Mouse (Mus musculus): ENCODE measurements around the gene Dmbt1. TPM values are rescaled to one million over a fixed set of nuclear protein-coding genes. Genes with fewer than 3 reads are reported as not detected.
"Not testable (repeated sequence)": the region's sequence is repeated elsewhere in the genome, so short reads cannot be mapped to it uniquely, and the experiment has no call there.

The Dmbt1 gene
- total RNA-seq (2015; ENCODE audit: low replicate concordance) = not detected in 2 replicates
- not detected in 2 replicates for total RNA-seq (2017; ENCODE audit: low replicate concordance)

GRCm38 (mm10) chr7:131031755-131032154 is at the start of gene Dmbt1:
Gene Dmbt1 (plus strand): TSS chr7:131032053.
- ATAC-seq (replicated peaks; ENCODE audit: low FRiP score, poor library complexity, severe bottlenecking) = no peak

GRCm38 (mm10) chr7:130982371-130982770 is 49.5 kb upstream of the Dmbt1 start:
- no peak for ATAC-seq (replicated peaks; ENCODE audit: low FRiP score, poor library complexity, severe bottlenecking)

GRCm38 (mm10) chr7:130982881-130983280 is 49.0 kb upstream of the Dmbt1 start:
- ATAC-seq (replicated peaks; ENCODE audit: low FRiP score, poor library complexity, severe bottlenecking) = no peak

GRCm38 (mm10) chr7:130984294-130984693 is 47.6 kb upstream of the Dmbt1 start:
- no peak for ATAC-seq (replicated peaks; ENCODE audit: low FRiP score, poor library complexity, severe bottlenecking)

- ATAC-seq (replicated peaks; ENCODE audit: low FRiP score, poor library complexity, severe bottlenecking) = no peak
Observed at GRCm38 (mm10) chr7:130985193-130985592, 46.7 kb upstream of the Dmbt1 start.

GRCm38 (mm10) chr7:130985716-130986115 is 46.1 kb upstream of the Dmbt1 start:
- no peak for ATAC-seq (replicated peaks; ENCODE audit: low FRiP score, poor library complexity, severe bottlenecking)

- ATAC-seq (replicated peaks; ENCODE audit: low FRiP score, poor library complexity, severe bottlenecking) = no peak
Observed at GRCm38 (mm10) chr7:130988146-130988545, 43.7 kb upstream of the Dmbt1 start.

- ATAC-seq (replicated peaks; ENCODE audit: low FRiP score, poor library complexity, severe bottlenecking) = no peak
Observed at GRCm38 (mm10) chr7:130989371-130989770, 42.5 kb upstream of the Dmbt1 start.

- no peak for ATAC-seq (replicated peaks; ENCODE audit: low FRiP score, poor library complexity, severe bottlenecking)
Observed at GRCm38 (mm10) chr7:130991174-130991789, 40.6 kb upstream of the Dmbt1 start.

GRCm38 (mm10) chr7:130993907-130994306 is 37.9 kb upstream of the Dmbt1 start:
- no peak for ATAC-seq (replicated peaks; ENCODE audit: low FRiP score, poor library complexity, severe bottlenecking)

GRCm38 (mm10) chr7:131001976-131002726 is 29.7 kb upstream of the Dmbt1 start:
- ATAC-seq (replicated peaks; ENCODE audit: low FRiP score, poor library complexity, severe bottlenecking) = no peak

GRCm38 (mm10) chr7:131004071-131004470 is 27.8 kb upstream of the Dmbt1 start:
- no peak for ATAC-seq (replicated peaks; ENCODE audit: low FRiP score, poor library complexity, severe bottlenecking)

- no peak for ATAC-seq (replicated peaks; ENCODE audit: low FRiP score, poor library complexity, severe bottlenecking)
Observed at GRCm38 (mm10) chr7:131007221-131007620, 24.6 kb upstream of the Dmbt1 start.

GRCm38 (mm10) chr7:131009178-131009577 is 22.7 kb upstream of the Dmbt1 start:
- ATAC-seq (replicated peaks; ENCODE audit: low FRiP score, poor library complexity, severe bottlenecking) = no peak

GRCm38 (mm10) chr7:131011901-131012300 is 20.0 kb upstream of the Dmbt1 start:
- no peak for ATAC-seq (replicated peaks; ENCODE audit: low FRiP score, poor library complexity, severe bottlenecking)

- ATAC-seq (replicated peaks; ENCODE audit: low FRiP score, poor library complexity, severe bottlenecking) = no peak
Observed at GRCm38 (mm10) chr7:131019181-131019580, 12.7 kb upstream of the Dmbt1 start.

- ATAC-seq (replicated peaks; ENCODE audit: low FRiP score, poor library complexity, severe bottlenecking) = no peak
Observed at GRCm38 (mm10) chr7:131024807-131025206, 7.0 kb upstream of the Dmbt1 start.

GRCm38 (mm10) chr7:131027557-131027956 is 4.3 kb upstream of the Dmbt1 start:
- no peak for ATAC-seq (replicated peaks; ENCODE audit: low FRiP score, poor library complexity, severe bottlenecking)

GRCm38 (mm10) chr7:131036396-131036795 is 4.5 kb downstream of the Dmbt1 start:
- no peak for ATAC-seq (replicated peaks; ENCODE audit: low FRiP score, poor library complexity, severe bottlenecking)

- ATAC-seq (replicated peaks; ENCODE audit: low FRiP score, poor library complexity, severe bottlenecking) = no peak
Observed at GRCm38 (mm10) chr7:131037083-131037482, 5.2 kb downstream of the Dmbt1 start.

- ATAC-seq (replicated peaks; ENCODE audit: low FRiP score, poor library complexity, severe bottlenecking) = not testable (repeated sequence)
Observed at GRCm38 (mm10) chr7:131040760-131041159, 8.9 kb downstream of the Dmbt1 start.
